Mouse (Mus musculus): ENCODE data around the gene Gfy. TPM values are rescaled to one million over a fixed set of nuclear protein-coding genes. Genes with fewer than 3 reads are reported as not detected.

Gfy gene
- polyA plus RNA-seq, 1 experiment from 2014 or later, result not detected

GRCm38 (mm10) chr7:45216442-45217183 lies 37.2 kb upstream of the Gfy start:
- peak; percentile 73 for DNase-seq (ENCODE audit: low spot score)

GRCm38 (mm10) chr7:45215673-45216441 lies 36.5 kb upstream of the Gfy start, which contains the start of gene Tead2:
Gene Tead2 (plus strand): TSS chr7:45215753.
- ATAC-seq (ENCODE audit: low FRiP score, low TSS enrichment), result peak; percentile 21; the same call in 1 of the 2 replicates
- no peaks in the 10 kb centered on the region; the same call in 1 of the 2 replicates for H3K4me1 ChIP-seq (replicated peaks; ENCODE audit: control insufficient read depth, insufficient read depth)
- peak within 1 kb of the TSS; percentile 86 for H3K9ac ChIP-seq (ENCODE audit: low read length)
- TF ChIP-seq CTCF (IDR thresholded peaks at IDR 0.05; ENCODE audit: low read depth), result no peak
- TF ChIP-seq EP300 (optimal IDR thresholded peaks at IDR 0.05), result no peak
- H3K4me3 ChIP-seq (ENCODE audit: low read depth, low read length), result peak within 1 kb of the TSS; percentile 69
- H3K4me2 ChIP-seq (replicated peaks; ENCODE audit: low read depth), result peak within 1 kb of the TSS; percentile 95
- peak; percentile 77 for DNase-seq (ENCODE audit: low spot score)
- no peaks in the 10 kb centered on the region for H3K27me3 ChIP-seq (ENCODE audit: control insufficient read depth, insufficient read depth, low read length)
- H3K9me3 ChIP-seq (ENCODE audit: control insufficient read depth, low read length), result no peaks in the 10 kb centered on the region
- 1% methylated on average over 54 of the region's 55 CpGs for WGBS
- H3K36me3 ChIP-seq (ENCODE audit: control insufficient read depth, insufficient read depth, low read length), result peaks cover 8% of the 10 kb centered on the region
- peak within 1 kb of the TSS; percentile 84 for H3K27ac ChIP-seq (replicated peaks)

More at GRCm38 (mm10) chr7:45216442-45217183, 37.2 kb upstream of the Gfy start:
- no peaks in the 10 kb centered on the region; the same call in 1 of the 2 replicates for H3K4me1 ChIP-seq (replicated peaks; ENCODE audit: control insufficient read depth, insufficient read depth)
- no peak for TF ChIP-seq CTCF (IDR thresholded peaks at IDR 0.05; ENCODE audit: low read depth)
- no peak for TF ChIP-seq EP300 (optimal IDR thresholded peaks at IDR 0.05)
- H3K27me3 ChIP-seq (ENCODE audit: control insufficient read depth, insufficient read depth, low read length), result no peaks in the 10 kb centered on the region
- peak overlapping the region; percentile 86 for H3K9ac ChIP-seq (ENCODE audit: low read length)
- ATAC-seq (ENCODE audit: low FRiP score, low TSS enrichment), result peak; percentile 28; the same call in 1 of the 2 replicates
- peaks cover 8% of the 10 kb centered on the region for H3K36me3 ChIP-seq (ENCODE audit: control insufficient read depth, insufficient read depth, low read length)
- peak overlapping the region; percentile 69 for H3K4me3 ChIP-seq (ENCODE audit: low read depth, low read length)
- H3K4me2 ChIP-seq (replicated peaks; ENCODE audit: low read depth), result peak overlapping the region; percentile 95
- H3K27ac ChIP-seq (replicated peaks), result peak overlapping the region; percentile 84
- WGBS, result 3% methylated on average over 13 of the region's 13 CpGs
- no peaks in the 10 kb centered on the region for H3K9me3 ChIP-seq (ENCODE audit: control insufficient read depth, low read length)

DNA sequence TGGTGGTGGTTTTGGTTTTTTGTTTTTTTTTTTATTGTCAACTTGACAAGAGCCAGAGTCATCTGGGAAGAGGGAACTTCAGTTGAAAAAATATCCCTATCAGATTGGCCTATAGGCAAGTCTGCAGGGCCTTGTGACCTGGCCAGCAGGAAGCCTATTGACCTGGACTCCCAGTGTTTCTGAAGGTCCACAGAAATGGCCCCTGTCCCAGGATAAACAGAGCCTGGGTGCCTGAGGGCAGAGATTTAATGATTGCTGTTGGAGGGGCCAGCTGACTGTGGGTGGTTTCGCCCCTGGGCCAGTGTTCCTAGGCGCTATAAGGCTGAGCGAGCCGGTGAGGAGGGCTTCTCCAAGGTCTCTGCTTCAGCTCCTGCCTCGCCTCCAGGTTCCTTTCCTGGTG lies 34.3 kb upstream of the Gfy start:
- 69% methylated on average over 5 of the region's 5 CpGs for WGBS
- Histone ChIP-seq H3K4me2 (replicated peaks; ENCODE audit: low read depth) (no peak overlapping the region), H3K36me3 (ENCODE audit: control insufficient read depth, insufficient read depth, low read length) (no peaks in the 10 kb centered on the region), H3K4me3 (ENCODE audit: low read depth, low read length) (no peak overlapping the region), H3K27ac (replicated peaks) (no peak overlapping the region), H3K4me1 (replicated peaks; ENCODE audit: control insufficient read depth, insufficient read depth) (no peaks in the 10 kb centered on the region; the same call in 1 of the 2 replicates), H3K9me3 (ENCODE audit: control insufficient read depth, low read length) (no peaks in the 10 kb centered on the region), H3K9ac (ENCODE audit: low read length) (no peak overlapping the region), H3K27me3 (ENCODE audit: control insufficient read depth, insufficient read depth, low read length) (no peaks in the 10 kb centered on the region)
- no peak for TF ChIP-seq CTCF (IDR thresholded peaks at IDR 0.05; ENCODE audit: low read depth)
- TF ChIP-seq EP300 (optimal IDR thresholded peaks at IDR 0.05), result no peak
- DNase-seq (ENCODE audit: low spot score), result no peak
- no peak for ATAC-seq (ENCODE audit: low FRiP score, low TSS enrichment)

DNA sequence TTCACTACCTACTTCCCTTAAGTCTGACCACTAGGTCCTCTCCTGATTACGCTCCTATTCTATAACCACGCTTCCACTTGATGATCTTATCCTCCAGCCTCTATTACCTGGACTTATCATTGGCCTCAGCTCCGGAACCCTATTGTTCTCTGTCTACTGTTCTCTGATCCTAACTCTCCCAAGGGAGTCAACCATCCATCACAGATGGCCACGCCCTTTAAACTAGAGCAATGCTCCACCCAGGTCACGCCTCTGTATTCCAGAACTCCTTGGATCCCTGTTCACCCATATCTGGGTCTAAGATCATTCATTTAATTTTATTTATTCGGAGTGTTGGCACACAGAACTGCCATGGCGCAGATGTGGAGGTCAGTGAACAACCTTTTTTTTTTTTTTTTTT lies 33.0 kb upstream of the Gfy start:
- peak overlapping the region; percentile 20; the same call in 1 of the 2 replicates for H3K4me2 ChIP-seq (replicated peaks; ENCODE audit: low read depth)
- no peaks in the 10 kb centered on the region; the same call in 1 of the 2 replicates for H3K4me1 ChIP-seq (replicated peaks; ENCODE audit: control insufficient read depth, insufficient read depth)
- DNase-seq (ENCODE audit: low spot score) (no peak), ATAC-seq (ENCODE audit: low FRiP score, low TSS enrichment) (0 out of 2 replicates have a peak, but pooled peaks have one; percentile 15)
- H3K9me3 ChIP-seq (ENCODE audit: control insufficient read depth, low read length), result no peaks in the 10 kb centered on the region
- no peaks in the 10 kb centered on the region for H3K36me3 ChIP-seq (ENCODE audit: control insufficient read depth, insufficient read depth, low read length)
- WGBS, result 61% methylated on average over 7 of the region's 7 CpGs
- H3K9ac ChIP-seq (ENCODE audit: low read length), result no peak overlapping the region
- H3K27me3 ChIP-seq (ENCODE audit: control insufficient read depth, insufficient read depth, low read length), result no peaks in the 10 kb centered on the region
- no peak overlapping the region for H3K4me3 ChIP-seq (ENCODE audit: low read depth, low read length)
- TF ChIP-seq EP300 (optimal IDR thresholded peaks at IDR 0.05), result no peak
- TF ChIP-seq CTCF (IDR thresholded peaks at IDR 0.05; ENCODE audit: low read depth), result no peak
- no peak overlapping the region for H3K27ac ChIP-seq (replicated peaks)

- ATAC-seq (ENCODE audit: low FRiP score, low TSS enrichment) (peak; percentile 67), DNase-seq (ENCODE audit: low spot score) (peak; percentile 48)
- WGBS, result 2% methylated on average over 17 of the region's 17 CpGs
- no peaks in the 10 kb centered on the region for H3K9me3 ChIP-seq (ENCODE audit: control insufficient read depth, low read length)
- peak within 1 kb of the TSS; percentile 17 for H3K4me3 ChIP-seq (ENCODE audit: low read depth, low read length)
- peak within 1 kb of the TSS; percentile 20; the same call in 1 of the 2 replicates for H3K4me2 ChIP-seq (replicated peaks; ENCODE audit: low read depth)
- no peaks in the 10 kb centered on the region; the same call in 1 of the 2 replicates for H3K4me1 ChIP-seq (replicated peaks; ENCODE audit: control insufficient read depth, insufficient read depth)
- H3K36me3 ChIP-seq (ENCODE audit: control insufficient read depth, insufficient read depth, low read length), result no peaks in the 10 kb centered on the region
- no peak within 1 kb of the TSS for H3K9ac ChIP-seq (ENCODE audit: low read length)
- no peak for TF ChIP-seq CTCF (IDR thresholded peaks at IDR 0.05; ENCODE audit: low read depth)
- no peaks in the 10 kb centered on the region for H3K27me3 ChIP-seq (ENCODE audit: control insufficient read depth, insufficient read depth, low read length)
- H3K27ac ChIP-seq (replicated peaks), result no peak within 1 kb of the TSS
These were observed 32.5 kb upstream of the Gfy start, which contains the start of gene Dkkl1 for GRCm38 (mm10) chr7:45211851-45212251. Gene Dkkl1 (minus strand): TSS chr7:45212147.
